Mouse (Mus musculus): ENCODE results near the gene 4930407I10Rik. TPM values are rescaled to one million over a fixed set of nuclear protein-coding genes. Genes with fewer than 3 reads are reported as not detected.

4930407I10Rik gene
- polyA plus RNA-seq, 1 experiment = not detected

DNA sequence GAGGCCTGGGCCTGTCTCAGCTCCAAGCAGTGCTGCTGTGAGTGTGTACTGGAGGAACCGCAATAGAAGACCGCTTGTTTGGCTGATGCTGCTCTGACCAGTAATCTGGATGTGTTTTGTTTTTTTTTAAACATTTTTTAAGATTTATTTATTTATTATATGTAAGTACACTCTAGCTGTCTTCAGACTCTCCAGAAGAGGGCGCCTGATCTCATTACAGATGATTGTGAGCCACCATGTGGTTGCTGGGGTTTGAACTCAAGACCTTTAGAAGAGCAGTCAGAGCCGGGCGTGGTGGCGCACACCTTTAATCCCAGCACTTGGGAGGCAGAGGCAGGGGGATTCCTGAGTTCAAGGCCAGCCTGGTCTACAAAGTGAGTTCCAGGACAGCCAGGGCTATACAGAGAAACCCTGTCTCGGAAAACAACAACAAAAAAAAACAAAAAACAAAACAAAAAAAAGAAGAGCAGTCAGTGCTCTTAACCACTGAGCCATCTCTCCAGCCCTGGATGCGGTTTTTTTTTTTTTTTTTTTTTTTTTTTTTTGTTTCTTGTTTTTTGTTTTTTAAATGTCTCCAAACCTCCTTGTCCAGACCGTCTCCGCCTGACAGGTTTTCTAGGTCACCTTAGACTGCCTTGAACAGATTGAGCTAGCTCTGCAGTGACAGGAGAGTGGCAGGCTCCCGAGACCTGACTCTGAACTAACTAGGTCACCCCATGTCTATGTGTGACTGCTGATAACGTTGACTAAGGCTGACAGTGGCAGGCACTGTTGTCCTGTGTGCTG lies 22.9 kb upstream of the 4930407I10Rik start:
- H3K4me1 ChIP-seq (ENCODE audit: control insufficient read depth, insufficient read depth, insufficient read length, low read length) = no peaks in the 10 kb centered on the region
- H3K4me3 ChIP-seq (ENCODE audit: insufficient read depth, low read depth, low read length) = no peak overlapping the region
- no peak overlapping the region for H3K27ac ChIP-seq (replicated peaks; ENCODE audit: low read depth, low read length)

DNA sequence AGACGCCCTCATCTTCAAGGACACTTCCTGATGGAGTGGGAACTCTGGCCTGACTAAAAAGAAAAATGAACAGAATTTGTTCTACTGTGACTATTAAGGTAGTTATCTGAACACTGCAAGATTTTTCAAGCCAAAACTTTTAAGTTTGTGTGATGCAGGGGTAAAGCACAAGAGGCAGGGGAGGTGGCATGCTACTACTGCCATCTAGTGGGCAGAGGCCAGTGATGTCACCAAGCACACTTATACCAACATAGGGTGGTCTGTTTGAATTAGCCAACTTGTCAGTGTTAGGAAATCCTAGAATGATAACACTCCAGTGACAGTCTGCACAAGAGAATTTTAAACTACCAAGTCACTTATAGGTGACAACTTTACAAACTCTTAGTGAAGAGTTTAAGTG lies 18.3 kb upstream of the 4930407I10Rik start:
- Histone ChIP-seq H3K4me3 (ENCODE audit: insufficient read depth, low read depth, low read length) (no peak overlapping the region), H3K4me1 (ENCODE audit: control insufficient read depth, insufficient read depth, insufficient read length, low read length) (no peaks in the 10 kb centered on the region), H3K27ac (replicated peaks; ENCODE audit: low read depth, low read length) (no peak overlapping the region)

DNA sequence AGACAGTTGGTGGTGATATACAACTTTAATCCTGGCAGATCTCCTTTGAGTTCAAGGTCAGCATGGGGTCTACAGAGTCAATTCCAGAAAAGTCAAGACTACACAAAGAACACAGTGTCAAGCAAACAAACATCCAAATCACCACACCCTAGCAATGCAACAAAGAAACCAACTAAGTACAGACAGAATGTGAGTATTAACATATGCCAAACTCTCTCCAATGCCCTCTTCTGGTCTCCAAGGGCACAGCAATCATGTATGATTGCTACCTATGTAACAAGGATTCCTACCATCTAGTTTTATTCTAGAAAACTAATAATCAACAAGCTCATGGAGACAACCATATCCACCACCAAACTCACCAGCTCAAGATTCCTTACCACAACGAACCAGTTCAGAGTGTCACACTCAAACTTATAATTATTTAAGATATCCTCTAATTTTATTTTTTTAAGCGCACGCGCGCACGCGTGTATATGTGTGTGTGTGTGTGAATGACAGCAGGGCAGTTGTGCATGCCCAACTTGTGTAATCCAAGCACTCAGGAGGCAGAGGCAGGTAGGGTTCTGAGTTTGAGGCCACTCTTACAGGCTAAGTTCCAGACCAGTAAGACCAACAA lies 14.7 kb upstream of the 4930407I10Rik start:
- H3K27ac ChIP-seq (replicated peaks; ENCODE audit: low read depth, low read length) = no peak overlapping the region
- H3K4me3 ChIP-seq (ENCODE audit: insufficient read depth, low read depth, low read length) = no peak overlapping the region
- 0 out of 2 replicates have a peak, but pooled peaks cover 2% of the 10 kb centered on the region for H3K4me1 ChIP-seq (ENCODE audit: control insufficient read depth, insufficient read depth, insufficient read length, low read length)

DNA sequence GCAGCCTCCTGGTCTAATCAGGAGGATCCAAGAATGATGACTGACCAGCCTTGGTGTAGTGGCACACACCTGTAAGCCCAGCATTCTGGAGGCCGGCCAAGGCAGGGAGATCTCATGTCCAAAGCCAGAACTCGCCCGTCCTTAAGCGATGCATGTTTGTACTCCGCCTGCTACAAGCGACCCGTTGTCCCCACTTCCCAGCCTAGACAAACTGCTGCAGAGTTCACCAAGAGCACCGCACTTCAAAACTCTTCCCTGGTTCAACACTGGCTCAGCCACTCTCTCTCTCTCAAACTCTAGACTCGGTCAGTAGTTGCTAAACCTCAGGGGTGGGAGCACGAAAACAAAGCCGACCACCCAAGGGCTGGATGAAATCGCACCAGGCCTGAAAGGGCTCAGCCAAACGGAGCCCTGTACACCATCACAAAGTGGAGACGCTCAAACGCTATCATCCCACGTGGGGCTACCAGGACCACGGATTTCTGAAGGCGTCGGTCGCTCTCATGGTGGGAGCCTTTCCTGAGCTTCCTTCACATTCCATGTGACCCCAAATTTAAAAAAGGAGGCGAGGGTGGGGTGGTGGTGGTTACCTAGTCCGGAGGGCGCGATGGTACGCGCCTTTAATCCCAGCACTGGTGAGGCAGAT lies 12.6 kb upstream of the 4930407I10Rik start:
- peak overlapping the region; percentile 96 for H3K4me3 ChIP-seq (ENCODE audit: insufficient read depth, low read depth, low read length)
- no peak overlapping the region for H3K27ac ChIP-seq (replicated peaks; ENCODE audit: low read depth, low read length)
- H3K4me1 ChIP-seq (ENCODE audit: control insufficient read depth, insufficient read depth, insufficient read length, low read length) = 0 out of 2 replicates have a peak, but pooled peaks cover 2% of the 10 kb centered on the region

DNA sequence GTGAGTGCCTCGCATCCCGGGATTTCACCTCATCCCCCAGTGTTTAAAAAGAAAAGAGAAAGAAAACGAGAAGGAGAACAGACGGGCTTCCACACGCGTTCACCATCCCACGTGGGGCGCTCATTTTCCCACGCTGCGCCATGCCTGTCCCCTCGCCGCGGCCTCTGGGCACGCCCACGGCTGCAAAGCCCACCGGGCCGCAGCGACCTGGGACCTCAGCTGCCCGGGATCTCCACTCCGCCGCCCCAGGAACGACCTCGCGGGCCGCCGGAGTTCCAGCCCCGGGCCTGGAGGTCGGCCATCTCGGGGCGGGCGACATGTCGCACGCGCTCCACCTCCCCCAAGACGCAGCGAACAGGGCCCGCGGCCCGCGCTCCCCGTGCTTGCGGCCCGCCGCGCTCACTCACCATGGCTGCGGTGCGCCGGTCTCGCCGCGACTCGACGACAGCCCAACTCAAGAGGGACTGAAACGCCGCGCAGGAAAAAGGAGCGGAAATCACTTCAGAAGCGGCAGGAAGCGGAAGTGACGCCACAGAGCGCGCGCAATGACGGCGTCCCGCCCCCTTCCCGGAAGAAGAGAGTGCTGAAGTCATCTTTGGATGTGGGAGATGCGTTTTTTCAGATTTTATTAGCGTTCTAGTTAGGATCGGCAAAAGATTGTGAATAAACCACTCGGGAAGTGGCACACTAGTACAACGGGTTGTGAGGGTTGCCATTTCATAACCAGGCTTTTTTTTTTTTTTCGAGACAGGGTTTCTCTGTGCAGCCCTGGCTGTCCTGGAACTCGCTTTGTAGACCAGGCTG lies 11.7 kb upstream of the 4930407I10Rik start, which contains the start of gene Snu13:
Snu13 (minus strand) TSS at position 519 of the 804 bp plus-strand sequence.
- Histone ChIP-seq H3K27ac (replicated peaks; ENCODE audit: low read depth, low read length) (peak within 1 kb of the TSS; percentile 88), H3K4me1 (ENCODE audit: control insufficient read depth, insufficient read depth, insufficient read length, low read length) (0 out of 2 replicates have a peak, but pooled peaks cover 2% of the 10 kb centered on the region), H3K4me3 (ENCODE audit: insufficient read depth, low read depth, low read length) (peak within 1 kb of the TSS; percentile 96)

DNA sequence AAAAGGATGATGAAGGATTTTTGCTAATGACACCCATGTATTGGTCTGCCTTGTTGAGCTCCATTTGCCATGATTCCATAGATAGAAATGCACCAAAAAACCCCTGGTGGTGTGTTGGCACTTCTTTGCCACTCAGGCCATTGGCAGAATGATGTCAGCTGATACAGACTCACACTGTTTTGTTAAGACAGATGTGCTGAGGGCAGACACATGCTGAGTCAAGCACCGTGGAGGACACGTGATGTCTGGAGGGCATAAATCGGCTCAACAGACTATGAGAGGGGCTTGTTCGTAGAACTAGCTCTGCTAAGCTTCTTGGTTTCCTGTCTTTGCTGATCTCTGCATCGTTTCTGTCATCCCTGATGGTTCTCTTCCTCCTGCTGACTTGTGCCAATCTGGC lies 6.4 kb upstream of the 4930407I10Rik start:
- H3K27ac ChIP-seq (replicated peaks; ENCODE audit: low read depth, low read length) = no peak overlapping the region
- no peaks in the 10 kb centered on the region for H3K4me1 ChIP-seq (ENCODE audit: control insufficient read depth, insufficient read depth, insufficient read length, low read length)
- no peak overlapping the region for H3K4me3 ChIP-seq (ENCODE audit: insufficient read depth, low read depth, low read length)

DNA sequence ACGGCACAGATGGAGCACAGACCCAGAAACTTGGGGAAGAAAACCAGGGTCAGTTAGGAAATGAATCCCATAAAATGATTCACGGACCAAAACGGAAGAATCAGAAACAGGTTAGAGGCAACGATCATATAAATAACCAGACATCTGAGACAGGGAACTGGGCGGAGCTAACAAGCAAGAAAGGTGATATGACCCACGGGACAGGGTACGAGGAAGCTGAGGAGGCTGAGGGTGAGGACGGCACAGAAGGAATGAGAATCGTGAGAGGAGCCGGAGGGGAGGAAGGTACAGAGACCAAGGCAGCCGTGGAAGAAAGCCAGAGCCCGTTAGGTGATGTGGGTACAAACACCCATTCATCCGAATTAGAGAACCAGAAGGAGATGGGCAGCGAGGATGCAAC lies 5.0 kb downstream of the 4930407I10Rik start:
- no peak overlapping the region for H3K27ac ChIP-seq (replicated peaks; ENCODE audit: low read depth, low read length)
- H3K4me1 ChIP-seq (ENCODE audit: control insufficient read depth, insufficient read depth, insufficient read length, low read length) = no peaks in the 10 kb centered on the region
- no peak overlapping the region for H3K4me3 ChIP-seq (ENCODE audit: insufficient read depth, low read depth, low read length)

DNA sequence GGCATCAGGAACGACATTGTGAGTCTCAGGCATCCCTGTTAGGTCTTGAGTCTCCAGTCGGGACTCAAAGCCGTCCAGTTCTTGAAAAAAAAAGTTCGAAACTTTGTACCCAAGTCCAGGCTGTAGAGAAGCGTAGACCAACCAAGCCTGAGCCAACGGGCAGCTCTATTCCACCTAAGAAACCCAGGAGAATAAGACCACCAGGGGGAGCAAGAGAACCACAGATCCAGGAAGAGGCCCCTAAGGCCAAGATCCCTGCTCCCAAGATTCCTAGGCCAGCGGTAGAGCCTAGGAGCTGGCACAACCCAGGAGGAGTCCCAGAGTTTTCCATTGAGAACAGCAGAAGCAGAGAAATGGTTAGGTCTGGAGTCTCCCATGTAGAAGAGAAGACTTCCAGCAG lies 6.6 kb downstream of the 4930407I10Rik start:
- Histone ChIP-seq H3K27ac (replicated peaks; ENCODE audit: low read depth, low read length) (no peak overlapping the region), H3K4me1 (ENCODE audit: control insufficient read depth, insufficient read depth, insufficient read length, low read length) (no peaks in the 10 kb centered on the region)

DNA sequence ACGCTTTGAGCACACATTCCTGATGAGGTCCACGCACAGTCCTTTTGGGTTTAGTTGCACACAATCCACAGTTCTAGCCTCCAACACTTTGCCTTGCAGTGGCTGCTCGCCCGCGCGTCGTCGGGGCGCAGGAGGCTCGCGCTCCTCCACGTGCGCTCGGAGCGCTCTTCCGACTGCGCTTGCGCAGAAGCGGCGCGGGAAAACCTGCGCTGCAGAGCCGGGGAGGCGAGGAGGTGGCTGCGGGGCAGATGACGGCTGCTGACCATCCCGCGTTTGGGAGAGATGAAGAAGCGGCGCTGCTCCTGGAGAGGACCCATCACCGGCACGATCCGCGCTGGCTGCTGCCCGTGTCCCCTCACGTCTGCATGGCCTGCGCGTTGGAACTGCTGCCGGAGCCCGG lies 10.9 kb downstream of the 4930407I10Rik start, which contains the start of gene Mei1:
Mei1 (plus strand) TSS at position 99 of the 400 bp plus-strand sequence.
- Histone ChIP-seq H3K4me1 (ENCODE audit: control insufficient read depth, insufficient read depth, insufficient read length, low read length) (no peaks in the 10 kb centered on the region), H3K4me3 (ENCODE audit: insufficient read depth, low read depth, low read length) (no peak within 1 kb of the TSS), H3K27ac (replicated peaks; ENCODE audit: low read depth, low read length) (no peak within 1 kb of the TSS)

More for the DNA sequence above, 6.6 kb downstream of the 4930407I10Rik start:
- H3K4me3 ChIP-seq (ENCODE audit: insufficient read depth, low read depth, low read length) = no peak overlapping the region

DNA sequence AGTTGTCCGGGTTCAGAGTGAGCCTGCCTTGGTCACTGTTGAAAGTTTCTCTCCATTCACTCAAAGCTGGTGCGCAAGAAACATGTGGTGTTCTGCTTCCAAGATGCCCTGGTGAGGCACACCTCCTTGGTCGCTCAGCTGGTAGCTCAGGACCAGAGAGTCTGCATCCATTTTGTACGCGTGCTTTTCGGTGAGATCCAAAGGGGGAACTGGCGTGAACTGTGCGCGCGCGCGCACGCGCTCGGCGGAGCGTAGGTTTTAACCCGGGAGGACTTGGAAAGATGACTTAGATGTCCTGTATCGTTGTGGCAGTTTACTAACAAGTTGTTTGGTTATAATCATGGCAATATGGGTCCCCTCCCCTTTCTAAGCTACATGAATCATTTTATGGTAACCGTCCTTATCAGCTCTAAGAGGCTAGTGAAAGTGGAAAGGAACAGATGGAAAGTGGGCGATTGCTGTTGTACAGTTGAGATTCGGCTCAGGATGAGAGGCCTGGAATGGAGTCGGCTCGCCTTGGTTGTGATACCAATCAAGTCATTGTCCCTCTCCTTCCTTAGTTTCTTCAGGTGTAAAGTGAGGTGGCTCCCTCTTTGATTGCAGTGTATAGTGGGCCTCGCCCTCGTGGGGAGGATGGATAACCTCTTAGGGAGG lies 13.0 kb downstream of the 4930407I10Rik start:
- Histone ChIP-seq H3K27ac (replicated peaks; ENCODE audit: low read depth, low read length) (no peak overlapping the region), H3K4me3 (ENCODE audit: insufficient read depth, low read depth, low read length) (no peak overlapping the region), H3K4me1 (ENCODE audit: control insufficient read depth, insufficient read depth, insufficient read length, low read length) (no peaks in the 10 kb centered on the region)

DNA sequence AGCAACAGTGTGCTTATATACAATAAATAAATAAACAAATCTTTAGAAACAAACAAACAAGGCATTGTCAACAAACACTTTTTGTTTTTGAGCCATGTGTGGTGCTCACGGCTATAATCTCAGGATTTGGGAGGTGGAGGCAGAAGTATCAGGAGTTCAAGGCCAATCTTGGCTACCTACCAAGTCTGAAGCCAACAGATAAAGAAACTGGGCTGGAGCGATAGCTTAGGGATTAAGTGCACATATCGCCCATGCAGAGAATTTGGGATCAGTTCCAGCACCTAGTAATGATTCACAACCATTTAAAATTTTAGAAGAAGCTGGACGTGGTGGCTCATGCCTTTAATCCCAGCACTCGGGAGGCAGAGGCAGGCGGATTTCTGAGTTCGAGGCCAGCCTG lies 14.5 kb downstream of the 4930407I10Rik start:
- Histone ChIP-seq H3K4me3 (ENCODE audit: insufficient read depth, low read depth, low read length) (no peak overlapping the region), H3K4me1 (ENCODE audit: control insufficient read depth, insufficient read depth, insufficient read length, low read length) (no peaks in the 10 kb centered on the region), H3K27ac (replicated peaks; ENCODE audit: low read depth, low read length) (no peak overlapping the region)

DNA sequence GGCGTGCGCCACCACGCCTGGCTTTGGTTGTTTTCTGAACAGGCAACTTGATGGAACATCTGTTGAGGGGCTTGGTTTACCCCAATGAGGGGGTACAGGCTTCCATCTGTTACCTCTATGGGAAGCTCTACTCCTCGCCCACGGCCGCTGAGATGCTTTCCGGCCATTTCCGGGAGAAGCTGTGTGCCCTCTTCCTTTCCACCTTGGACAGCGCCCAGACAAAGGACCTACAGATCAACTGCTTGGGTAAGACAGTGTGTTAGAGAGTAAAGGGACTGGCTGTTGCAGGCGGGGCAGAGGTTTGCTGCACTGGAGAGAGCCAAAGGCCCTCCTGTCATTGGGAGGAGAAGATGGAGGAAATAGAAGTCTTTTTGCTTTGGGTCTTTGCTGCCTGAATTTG lies 20.9 kb downstream of the 4930407I10Rik start:
- no peak overlapping the region for H3K27ac ChIP-seq (replicated peaks; ENCODE audit: low read depth, low read length)

DNA sequence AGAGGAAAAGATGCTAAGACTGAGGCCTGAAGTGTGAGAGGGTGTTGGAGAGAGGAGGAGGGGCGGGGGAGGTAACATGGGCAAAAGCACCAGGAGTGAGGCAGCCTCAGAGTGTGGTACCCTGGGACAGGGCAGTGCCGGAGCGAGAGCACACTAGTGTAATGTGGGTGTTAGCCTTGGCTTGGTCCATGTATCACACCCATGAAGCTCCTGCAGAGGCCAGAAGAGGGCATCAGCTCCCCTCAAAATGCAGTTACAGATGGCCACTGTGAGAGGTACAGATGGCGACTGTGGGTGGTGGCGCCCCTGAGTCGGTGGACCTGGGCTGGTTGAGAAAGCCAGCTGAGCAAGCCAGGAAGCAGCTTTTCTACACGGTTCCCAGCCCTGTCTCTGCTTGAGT lies 22.2 kb downstream of the 4930407I10Rik start:
- no peaks in the 10 kb centered on the region for H3K4me1 ChIP-seq (ENCODE audit: control insufficient read depth, insufficient read depth, insufficient read length, low read length)
- H3K27ac ChIP-seq (replicated peaks; ENCODE audit: low read depth, low read length) = no peak overlapping the region
- H3K4me3 ChIP-seq (ENCODE audit: insufficient read depth, low read depth, low read length) = no peak overlapping the region

More for the DNA sequence above, 20.9 kb downstream of the 4930407I10Rik start:
- H3K4me3 ChIP-seq (ENCODE audit: insufficient read depth, low read depth, low read length) = no peak overlapping the region
- H3K4me1 ChIP-seq (ENCODE audit: control insufficient read depth, insufficient read depth, insufficient read length, low read length) = no peaks in the 10 kb centered on the region

DNA sequence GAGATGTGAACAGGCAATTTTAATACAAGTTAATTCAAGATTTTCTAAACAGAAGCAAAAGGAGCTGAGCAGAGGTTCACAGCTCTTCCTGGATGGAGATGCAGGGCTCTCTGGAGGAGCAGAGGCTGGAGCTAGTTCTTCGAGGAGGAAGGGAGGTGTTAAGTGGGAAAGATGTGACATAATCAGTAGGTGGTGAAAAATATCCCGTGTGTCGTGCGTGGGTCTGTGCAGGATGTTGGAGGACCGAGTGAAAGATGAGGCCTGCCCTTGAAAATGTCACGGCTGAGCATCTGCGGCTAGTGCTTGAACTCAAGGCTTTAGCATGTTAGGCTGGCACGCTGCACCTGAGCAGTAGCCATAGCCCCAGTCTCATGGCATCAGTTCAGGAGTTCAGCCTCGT lies 26.7 kb downstream of the 4930407I10Rik start:
- Histone ChIP-seq H3K4me1 (ENCODE audit: control insufficient read depth, insufficient read depth, insufficient read length, low read length) (no peaks in the 10 kb centered on the region), H3K27ac (replicated peaks; ENCODE audit: low read depth, low read length) (no peak overlapping the region), H3K4me3 (ENCODE audit: insufficient read depth, low read depth, low read length) (no peak overlapping the region)

Measured in brown adipose tissue, adult 24 weeks (tissue).